Mouse (Mus musculus) C2C12 (cell line): ENCODE measurements around the gene Gm4491.
"Not testable (repeated sequence)": the region's sequence is repeated elsewhere in the genome, so short reads cannot be mapped to it uniquely, and the experiment has no call there.

Source experiments
- CEBPB ChIP-seq: IDR thresholded peaks from one replicate; pipeline ENCODE4 v1.6.1; 2011; ENCODE audit warnings: low read depth, mild to moderate bottlenecking, control low read depth, moderate library complexity
- CTCF ChIP-seq: IDR thresholded peaks from one replicate; pipeline ENCODE4 v1.5.1; 2011; ENCODE audit not compliant: control insufficient read depth, insufficient read depth, insufficient read length
- FOSL1 ChIP-seq: IDR thresholded peaks from one replicate; pipeline ENCODE4 v1.8.0; 2011; ENCODE audit warnings: mild to moderate bottlenecking, low read length; ENCODE audit not compliant: poor library complexity, insufficient read depth, severe bottlenecking
- MAX ChIP-seq: IDR thresholded peaks from one replicate; pipeline ENCODE4 v1.6.1; 2011; ENCODE audit warnings: mild to moderate bottlenecking, control low read depth
- MYOD1 ChIP-seq: IDR thresholded peaks from one replicate; pipeline ENCODE4 v1.6.1; 2011; ENCODE audit warnings: low read depth; ENCODE audit not compliant: control insufficient read depth, insufficient read length
- MYOG ChIP-seq: IDR thresholded peaks from one replicate; pipeline ENCODE4 v1.6.1; 2011; ENCODE audit not compliant: control insufficient read depth, insufficient read length; ENCODE audit errors: extremely low read depth
- USF1 ChIP-seq: IDR thresholded peaks from one replicate; pipeline ENCODE4 v1.6.1; 2011; ENCODE audit warnings: low read depth, mild to moderate bottlenecking, control low read depth, moderate library complexity

GRCm38 (mm10) chr14:57069906-57070305 lies 45.8 kb downstream of the Gm4491 start:
- not testable (repeated sequence) for TF ChIP-seq CTCF, MAX, USF1, MYOG, MYOD1, CEBPB, FOSL1
